Mouse (Mus musculus) MEL (cell line): ENCODE measurements around the gene Med17. TPM values are rescaled to one million over a fixed set of nuclear protein-coding genes. Genes with fewer than 3 reads are reported as not detected.

ENCODE experiments used
- DNase-seq: peaks from one replicate; pipeline ENCODE4 v3.0.0; 2011; ENCODE audit warnings: low read depth, low spot score
- H3K27ac ChIP-seq: 2 replicates; pipeline ENCODE4 v1.5.1; 2012; ENCODE audit warnings: low read depth, mild to moderate bottlenecking, control low read depth, low read length, moderate library complexity; ENCODE audit not compliant: control insufficient read depth
- H3K27me3 ChIP-seq, 2 experiments: fragments of 150-350 bp in 1 of 2; sonication (generic) in 1 of 2; 2 replicates each; pipeline ENCODE4 v1.6.1; 2012; ENCODE audit warnings: low read length in 2 of 2, mild to moderate bottlenecking in 2 of 2, improper control_type of control experiment in 1 of 2, moderate library complexity in 1 of 2; ENCODE audit not compliant: insufficient read depth in 2 of 2, control insufficient read depth in 1 of 2
- H3K36me3 ChIP-seq, 2 experiments: 2 replicates each; pipeline ENCODE4 v1.6.1; 2012 to 2014; ENCODE audit warnings: low read length in 2 of 2, improper control_type of control experiment in 1 of 2, inconsistent platforms in 1 of 2, mild to moderate bottlenecking in 1 of 2; ENCODE audit not compliant: insufficient read depth in 2 of 2, control insufficient read depth in 1 of 2
- H3K4me1 ChIP-seq, 2 experiments: fragments of 150-350 bp in 1 of 2; sonication (generic) in 1 of 2; 2 replicates each; pipeline ENCODE4 v1.6.1; 2012; ENCODE audit warnings: low read length in 2 of 2, improper control_type of control experiment in 1 of 2, mild to moderate bottlenecking in 1 of 2; ENCODE audit not compliant: insufficient read depth in 2 of 2, control insufficient read depth in 1 of 2
- H3K4me3 ChIP-seq, 2 experiments: fragments of 150-350 bp in 1 of 2; sonication (generic) in 1 of 2; 2 replicates each; pipeline ENCODE4 v1.5.1; 2012; ENCODE audit warnings: low read depth in 2 of 2, low read length in 2 of 2, mild to moderate bottlenecking in 2 of 2, moderate library complexity in 2 of 2, control low read depth in 1 of 2, improper control_type of control experiment in 1 of 2; ENCODE audit not compliant: control insufficient read depth in 1 of 2, insufficient read depth in 1 of 2
- H3K79me2 ChIP-seq: 2 replicates; pipeline ENCODE4 v1.6.1; 2012; ENCODE audit warnings: mild to moderate bottlenecking, low read length, moderate library complexity; ENCODE audit not compliant: control insufficient read depth, poor library complexity, insufficient read depth
- H3K9ac ChIP-seq: 2 replicates; pipeline ENCODE4 v1.6.1; 2012; ENCODE audit warnings: low read depth, mild to moderate bottlenecking, control low read depth, low read length, moderate library complexity; ENCODE audit not compliant: control insufficient read depth, poor library complexity, severe bottlenecking
- H3K9me3 ChIP-seq: fragments of 150-350 bp; sonication (generic); replicated peaks from 2 replicates; pipeline ENCODE4 v1.6.1; 2012; ENCODE audit warnings: mild to moderate bottlenecking, low read length, improper control_type of control experiment, moderate library complexity; ENCODE audit not compliant: insufficient read depth
- BHLHE40 ChIP-seq: IDR thresholded peaks from 2 replicates; pipeline ENCODE4 v1.6.1; 2012; ENCODE audit warnings: low read depth, mild to moderate bottlenecking, inconsistent platforms, low read length, improper control_type of control experiment, borderline replicate concordance
- CHD1 ChIP-seq: IDR thresholded peaks from 2 replicates; pipeline ENCODE4 v1.6.1; 2012; ENCODE audit warnings: low read depth, mild to moderate bottlenecking, inconsistent platforms, low read length, improper control_type of control experiment
- CHD2 ChIP-seq: IDR thresholded peaks from 2 replicates; pipeline ENCODE4 v1.6.1; 2011; ENCODE audit warnings: low read length, improper control_type of control experiment
- CTCF ChIP-seq, 3 experiments: IDR thresholded peaks in 2 of 3; conservative IDR thresholded peaks in 1 of 3; 2 replicates each; pipeline ENCODE4 v1.5.1; 2011 to 2012; ENCODE audit warnings: low read length in 3 of 3, low read depth in 2 of 3, mild to moderate bottlenecking in 2 of 3, improper control_type of control experiment in 1 of 3, inconsistent platforms in 1 of 3, mixed read lengths in 1 of 3, moderate library complexity in 1 of 3; ENCODE audit not compliant: control insufficient read depth in 1 of 3, insufficient read depth in 1 of 3, poor library complexity in 1 of 3, severe bottlenecking in 1 of 3
- E2F4 ChIP-seq: IDR thresholded peaks from 2 replicates; pipeline ENCODE4 v1.6.1; 2011; ENCODE audit warnings: low read depth, low read length, improper control_type of control experiment, borderline replicate concordance
- ELF1 ChIP-seq: IDR thresholded peaks from 2 replicates; pipeline ENCODE4 v1.6.1; 2014; ENCODE audit warnings: low read depth, mild to moderate bottlenecking, inconsistent platforms, low read length, improper control_type of control experiment, moderate library complexity
- EP300 ChIP-seq, 2 experiments: IDR thresholded peaks; 2 replicates each; pipeline ENCODE4 v1.6.1; 2011; ENCODE audit warnings: improper control_type of control experiment in 2 of 2, low read length in 2 of 2, low read depth in 1 of 2, mild to moderate bottlenecking in 1 of 2
- ETS1 ChIP-seq: IDR thresholded peaks from 2 replicates; pipeline ENCODE4 v1.6.1; 2012; ENCODE audit warnings: low read depth, mild to moderate bottlenecking, inconsistent platforms, low read length, improper control_type of control experiment, moderate library complexity
- GABPA ChIP-seq: IDR thresholded peaks from 2 replicates; pipeline ENCODE4 v1.6.1; 2012; ENCODE audit warnings: low read depth, mild to moderate bottlenecking, inconsistent platforms, low read length, improper control_type of control experiment, moderate library complexity
- GATA1 ChIP-seq: IDR thresholded peaks from 2 replicates; pipeline ENCODE4 v1.6.1; 2011; ENCODE audit warnings: low read depth, low read length, improper control_type of control experiment
- HCFC1 ChIP-seq: IDR thresholded peaks from 2 replicates; pipeline ENCODE4 v1.6.1; 2012; ENCODE audit warnings: low read depth, mild to moderate bottlenecking, inconsistent platforms, low read length, improper control_type of control experiment, moderate library complexity
- JUND ChIP-seq: IDR thresholded peaks from 2 replicates; pipeline ENCODE4 v1.6.1; 2011; ENCODE audit warnings: low read depth, mild to moderate bottlenecking, improper control_type of control experiment, low read length
- KAT2A ChIP-seq: conservative IDR thresholded peaks from 2 replicates; pipeline ENCODE4 v1.6.1; 2012; ENCODE audit warnings: low read depth, low read length, improper control_type of control experiment, inconsistent platforms
- MAFK ChIP-seq: IDR thresholded peaks from 2 replicates; pipeline ENCODE4 v1.6.1; 2011; ENCODE audit warnings: low read depth, mild to moderate bottlenecking, low read length, improper control_type of control experiment, borderline replicate concordance
- MAX ChIP-seq: IDR thresholded peaks from 2 replicates; pipeline ENCODE4 v1.6.1; 2011; ENCODE audit warnings: low read length, improper control_type of control experiment
- MAZ ChIP-seq: IDR thresholded peaks from 2 replicates; pipeline ENCODE4 v1.6.1; 2012; ENCODE audit warnings: low read depth, mild to moderate bottlenecking, inconsistent platforms, low read length, improper control_type of control experiment
- MEF2A ChIP-seq: IDR thresholded peaks from 2 replicates; pipeline ENCODE4 v1.6.1; 2014; ENCODE audit warnings: low read depth, mild to moderate bottlenecking, inconsistent platforms, low read length, improper control_type of control experiment; ENCODE audit not compliant: poor library complexity, insufficient replicate concordance, severe bottlenecking; ENCODE audit errors: extremely low read depth
- MXI1 ChIP-seq: IDR thresholded peaks from 2 replicates; pipeline ENCODE4 v1.6.1; 2011; ENCODE audit warnings: mild to moderate bottlenecking, low read depth, low read length, improper control_type of control experiment
- MYB ChIP-seq: IDR thresholded peaks from 2 replicates; pipeline ENCODE4 v1.6.1; 2011; ENCODE audit warnings: mild to moderate bottlenecking, low read depth, low read length, improper control_type of control experiment
- MYC ChIP-seq: IDR thresholded peaks from 2 replicates; pipeline ENCODE4 v1.6.1; 2011; ENCODE audit warnings: low read depth, mild to moderate bottlenecking, low read length, improper control_type of control experiment, moderate library complexity
- NELFE ChIP-seq: IDR thresholded peaks from 2 replicates; pipeline ENCODE4 v1.6.1; 2011; ENCODE audit warnings: low read depth, low read length, improper control_type of control experiment
- NRF1 ChIP-seq: IDR thresholded peaks from 2 replicates; pipeline ENCODE4 v1.6.1; 2014; ENCODE audit warnings: low read depth, mild to moderate bottlenecking, inconsistent platforms, low read length, improper control_type of control experiment, moderate library complexity; ENCODE audit not compliant: poor library complexity, insufficient read depth, severe bottlenecking
- POLR2A ChIP-seq, 2 experiments: IDR thresholded peaks; 2 replicates each; pipeline ENCODE4 v1.6.1; 2011 to 2012; ENCODE audit warnings: low read length in 2 of 2, mild to moderate bottlenecking in 2 of 2, control low read depth in 1 of 2, improper control_type of control experiment in 1 of 2, low read depth in 1 of 2, moderate library complexity in 1 of 2; ENCODE audit not compliant: control insufficient read depth in 1 of 2, insufficient read depth in 1 of 2, poor library complexity in 1 of 2
- POLR2AphosphoS2 ChIP-seq: IDR thresholded peaks from 2 replicates; pipeline ENCODE4 v1.6.1; 2011; ENCODE audit warnings: low read length, improper control_type of control experiment
- POLR2AphosphoS5 ChIP-seq: IDR thresholded peaks from 2 replicates; pipeline ENCODE4 v1.6.1; 2012; ENCODE audit warnings: low read depth, borderline replicate concordance, mild to moderate bottlenecking, inconsistent platforms, low read length, moderate library complexity, mixed read lengths
- RAD21 ChIP-seq: IDR thresholded peaks from 2 replicates; pipeline ENCODE4 v1.6.1; 2011; ENCODE audit warnings: mild to moderate bottlenecking, low read depth, low read length, improper control_type of control experiment
- SIN3A ChIP-seq: IDR thresholded peaks from 2 replicates; pipeline ENCODE4 v1.6.1; 2012; ENCODE audit warnings: low read length, improper control_type of control experiment, inconsistent platforms
- SMC3 ChIP-seq: IDR thresholded peaks from 2 replicates; pipeline ENCODE4 v1.6.1; 2011; ENCODE audit warnings: low read depth, low read length, improper control_type of control experiment
- TAL1 ChIP-seq: IDR thresholded peaks from 2 replicates; pipeline ENCODE4 v1.6.1; 2012; ENCODE audit warnings: mild to moderate bottlenecking, inconsistent platforms, low read length, moderate library complexity, mixed read lengths
- TBP ChIP-seq: IDR thresholded peaks from 2 replicates; pipeline ENCODE4 v1.8.0; 2011; ENCODE audit warnings: low read depth, low read length, improper control_type of control experiment
- TCF12 ChIP-seq: IDR thresholded peaks from 2 replicates; pipeline ENCODE4 v1.6.1; 2014; ENCODE audit warnings: low read depth, mild to moderate bottlenecking, inconsistent platforms, low read length, improper control_type of control experiment, moderate library complexity
- UBTF ChIP-seq: IDR thresholded peaks from 2 replicates; pipeline ENCODE4 v1.6.1; 2012; ENCODE audit warnings: low read depth, mild to moderate bottlenecking, inconsistent platforms, low read length, improper control_type of control experiment, moderate library complexity, borderline replicate concordance; ENCODE audit not compliant: insufficient read depth
- USF1 ChIP-seq: IDR thresholded peaks from 2 replicates; pipeline ENCODE4 v1.6.1; 2014; ENCODE audit warnings: low read depth, mild to moderate bottlenecking, inconsistent platforms, low read length, improper control_type of control experiment, moderate library complexity
- USF2 ChIP-seq, 2 experiments: IDR thresholded peaks; 2 replicates each; pipeline ENCODE4 v1.6.1; 2011 to 2012; ENCODE audit warnings: improper control_type of control experiment in 2 of 2, low read length in 2 of 2, borderline replicate concordance in 1 of 2, inconsistent platforms in 1 of 2, low read depth in 1 of 2, mild to moderate bottlenecking in 1 of 2; ENCODE audit not compliant: insufficient read depth in 1 of 2
- ZKSCAN1 ChIP-seq: IDR thresholded peaks from 2 replicates; pipeline ENCODE4 v1.6.1; 2012; ENCODE audit warnings: low read depth, mild to moderate bottlenecking, inconsistent platforms, low read length, improper control_type of control experiment, moderate library complexity
- ZMIZ1 ChIP-seq: IDR thresholded peaks from 2 replicates; pipeline ENCODE4 v1.6.1; 2012; ENCODE audit warnings: low read depth, mild to moderate bottlenecking, inconsistent platforms, low read length, improper control_type of control experiment, moderate library complexity
- ZNF384 ChIP-seq: IDR thresholded peaks from 2 replicates; pipeline ENCODE4 v1.6.1; 2012; ENCODE audit warnings: low read depth, mild to moderate bottlenecking, inconsistent platforms, low read length, improper control_type of control experiment
- polyA plus RNA-seq, 2 experiments: library from polyadenylated mRNA; stranded (reverse) in 1 of 2; unstranded in 1 of 2; fragments of >175 nt in 1 of 2; fragments of >200 nt in 1 of 2; gene quantifications; 2 replicates each; pipeline versions ENCODE4 v1.2.1 to v1.2.4; 2012; ENCODE audit warnings: low replicate concordance in 2 of 2, low read depth in 1 of 2; ENCODE audit not compliant: insufficient read length in 2 of 2, insufficient read depth in 1 of 2, missing spikeins in 1 of 2
- total RNA-seq: library from RNA; depleted of rRNA; stranded (reverse); fragments of 300-350 nt; gene quantifications from 2 replicates; pipeline ENCODE4 v1.2.3, GENCODE M21; 2012

Gene Med17
- total and polyA plus RNA-seq, 3 experiments, result 175 to 478 (median 185) TPM

- Histone ChIP-seq H3K79me2 (peaks cover 13% of the 10 kb centered on the region), H3K4me1 (peaks cover 24 to 32% of the 10 kb centered on the region in 2 experiments), H3K36me3 (peaks cover 0 to 28% of the 10 kb centered on the region in 2 experiments; a peak in 2 of 4 replicates), H3K27me3 (no peaks in the 10 kb centered on the region), H3K27ac (peak overlapping the region; percentile 43; the same call in 1 of the 2 replicates), H3K4me3 (peak overlapping the region; percentile 22 to 38; a peak in 3 of 4 replicates), H3K9ac (peak overlapping the region; percentile 48; the same call in 1 of the 2 replicates), H3K9me3 (no peaks in the 10 kb centered on the region)
- DNase-seq, result peak; percentile 87
- 0 out of 6 replicates have a peak, but pooled peaks of 1 of the 3 experiments have one; percentile 2 for TF ChIP-seq CTCF (IDR thresholded peaks at IDR 0.05 in 2 of 3, conservative IDR thresholded peaks at IDR 0.05 in 1 of 3; ENCODE audit: control insufficient read depth in 1 of 3, insufficient read depth in 1 of 3, low read depth in 2 of 3, low read length in 3 of 3, poor library complexity in 1 of 3, severe bottlenecking in 1 of 3)
- TF ChIP-seq CHD2, result no peak
- TF ChIP-seq NRF1, result peak; percentile 60; the same call in 1 of the 2 replicates
- TF ChIP-seq GABPA, result no peak
- no peak for TF ChIP-seq POLR2AphosphoS5
- TF ChIP-seq JUND, result no peak
- TF ChIP-seq TBP, result peak; percentile 81
- no peak for TF ChIP-seq CHD1
- TF ChIP-seq MYC, result no peak
- no peak for TF ChIP-seq MAZ
- TF ChIP-seq ZKSCAN1, result no peak
- no peak for TF ChIP-seq ZMIZ1
- TF ChIP-seq EP300 (IDR thresholded peaks at IDR 0.05; ENCODE audit: low read depth in 1 of 2, low read length in 2 of 2), result peak; percentile 95 to 98
- TF ChIP-seq USF2 (IDR thresholded peaks at IDR 0.05; ENCODE audit: borderline replicate concordance in 1 of 2, insufficient read depth in 1 of 2, low read depth in 1 of 2, low read length in 2 of 2), result no peak
- TF ChIP-seq RAD21, result no peak
- peak; percentile 21; the same call in 1 of the 2 replicates for TF ChIP-seq SMC3
- peak; percentile 73; the same call in 1 of the 2 replicates for TF ChIP-seq GATA1
- TF ChIP-seq TAL1, result no peak; the same call in 1 of the 2 replicates
- TF ChIP-seq BHLHE40, result no peak
- no peak for TF ChIP-seq NELFE
- no peak for TF ChIP-seq ELF1
- TF ChIP-seq MEF2A, result no peak
- TF ChIP-seq POLR2AphosphoS2, result peak; percentile 54; the same call in 1 of the 2 replicates
- TF ChIP-seq HCFC1, result no peak
- no peak for TF ChIP-seq E2F4
- TF ChIP-seq MXI1, result no peak; the same call in 1 of the 2 replicates
- no peak for TF ChIP-seq MAFK
- TF ChIP-seq KAT2A, result no peak; the same call in 1 of the 2 replicates
- TF ChIP-seq MAX, result no peak; the same call in none of the 2 replicates
- TF ChIP-seq USF1, result no peak
- peak; percentile 47; the same call in 1 of the 2 replicates for TF ChIP-seq SIN3A
- peak; percentile 82 for TF ChIP-seq TCF12
- no peak for TF ChIP-seq POLR2A (IDR thresholded peaks at IDR 0.05; ENCODE audit: control insufficient read depth in 1 of 2, insufficient read depth in 1 of 2, low read depth in 1 of 2, low read length in 2 of 2, poor library complexity in 1 of 2)
- TF ChIP-seq MYB, result peak; percentile 98
- no peak for TF ChIP-seq ZNF384
- peak; percentile 71 for TF ChIP-seq ETS1
- no peak for TF ChIP-seq UBTF
Observed at GRCm38 (mm10) chr9:15242130-15242529, 37.6 kb downstream of the Med17 start.
